Mouse (Mus musculus): Measurements from ENCODE around the gene Naxe. TPM values are rescaled to one million over a fixed set of nuclear protein-coding genes. Genes with fewer than 3 reads are reported as not detected.

Gene Naxe
- total and polyA plus RNA-seq, 2 experiments from 2014 or later, result 78.9 to 161 TPM

DNA sequence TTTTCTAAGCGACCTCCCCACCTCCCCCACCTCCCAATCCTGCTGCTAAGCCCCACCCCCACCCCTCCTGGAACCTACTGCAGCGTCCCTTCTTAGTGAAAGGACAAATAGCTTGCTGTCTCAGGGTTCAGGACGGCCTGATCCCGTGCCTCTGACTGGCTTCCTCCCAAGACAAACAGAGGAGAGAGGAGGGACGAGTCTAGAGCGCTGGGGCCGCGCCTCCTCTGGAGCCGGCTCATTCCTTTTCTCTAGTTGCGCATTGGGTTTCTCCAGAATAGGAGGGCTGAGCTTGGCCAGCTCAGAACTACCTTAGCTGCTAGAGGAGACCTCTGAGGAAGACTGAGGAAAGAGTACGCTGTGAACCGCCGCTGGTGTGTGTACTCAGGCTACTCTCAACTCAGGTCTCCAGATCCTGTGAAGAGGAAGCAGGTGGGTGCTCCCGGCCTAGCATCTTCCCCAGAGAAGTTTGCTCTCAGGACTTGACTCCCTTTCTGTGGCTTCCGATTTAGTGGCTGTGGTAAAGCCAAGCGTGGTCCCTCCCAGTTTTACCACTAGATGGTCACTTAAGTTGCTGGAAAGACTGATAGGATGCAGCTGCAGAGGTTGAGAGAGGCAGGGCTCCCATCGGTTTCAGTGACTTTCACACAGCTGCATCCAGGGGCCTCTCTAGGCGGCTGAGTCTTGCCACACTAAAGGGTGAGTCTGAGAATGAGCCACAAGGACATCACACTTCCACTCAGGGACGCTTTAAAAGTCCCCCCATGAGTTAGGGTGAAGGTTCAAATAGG is 27.5 kb downstream of the Naxe start:
- DNase-seq (no peak), ATAC-seq (no peak)
- TF ChIP-seq CTCF (IDR thresholded peaks at IDR 0.05; ENCODE audit: low read depth), result no peak
- no peaks in the 10 kb centered on the region for H3K27me3 ChIP-seq (ENCODE audit: insufficient read depth, low read length)
- H3K4me3 ChIP-seq (ENCODE audit: low read depth, low read length), result no peak overlapping the region
- H3K4me2 ChIP-seq (ENCODE audit: low read depth), result no peak overlapping the region
- WGBS, result 22% methylated on average over 19 of the region's 19 CpGs
- H3K9ac ChIP-seq, result no peak overlapping the region
- H3K9me3 ChIP-seq (ENCODE audit: low read length), result no peaks in the 10 kb centered on the region
- no peak overlapping the region for H3K27ac ChIP-seq (ENCODE audit: low read depth, low read length)
- H3K4me1 ChIP-seq (ENCODE audit: insufficient read depth), result no peaks in the 10 kb centered on the region
- H3K36me3 ChIP-seq (ENCODE audit: insufficient read depth), result no peaks in the 10 kb centered on the region

- no peaks in the 10 kb centered on the region for H3K36me3 ChIP-seq (ENCODE audit: insufficient read depth)
- no peak within 1 kb of the TSS for H3K9ac ChIP-seq
- ATAC-seq (no peak), DNase-seq (no peak)
- no peaks in the 10 kb centered on the region for H3K9me3 ChIP-seq (ENCODE audit: low read length)
- H3K4me2 ChIP-seq (ENCODE audit: low read depth), result no peak within 1 kb of the TSS
- H3K4me1 ChIP-seq (ENCODE audit: insufficient read depth), result peaks cover 4% of the 10 kb centered on the region; the same call in 1 of the 2 replicates
- H3K27ac ChIP-seq (ENCODE audit: low read depth, low read length), result no peak within 1 kb of the TSS
- 43% methylated on average over 5 of the region's 5 CpGs for WGBS
- no peak within 1 kb of the TSS for H3K4me3 ChIP-seq (ENCODE audit: low read depth, low read length)
- TF ChIP-seq CTCF (IDR thresholded peaks at IDR 0.05; ENCODE audit: low read depth), result peak; percentile 45
- peaks cover 30% of the 10 kb centered on the region for H3K27me3 ChIP-seq (ENCODE audit: insufficient read depth, low read length)
Measured at GRCm38 (mm10) chr3:88027434-88028186, 30.7 kb downstream of the Naxe start, which contains the start of gene Hapln2. Gene Hapln2 (minus strand): TSS chr3:88027583.

DNA sequence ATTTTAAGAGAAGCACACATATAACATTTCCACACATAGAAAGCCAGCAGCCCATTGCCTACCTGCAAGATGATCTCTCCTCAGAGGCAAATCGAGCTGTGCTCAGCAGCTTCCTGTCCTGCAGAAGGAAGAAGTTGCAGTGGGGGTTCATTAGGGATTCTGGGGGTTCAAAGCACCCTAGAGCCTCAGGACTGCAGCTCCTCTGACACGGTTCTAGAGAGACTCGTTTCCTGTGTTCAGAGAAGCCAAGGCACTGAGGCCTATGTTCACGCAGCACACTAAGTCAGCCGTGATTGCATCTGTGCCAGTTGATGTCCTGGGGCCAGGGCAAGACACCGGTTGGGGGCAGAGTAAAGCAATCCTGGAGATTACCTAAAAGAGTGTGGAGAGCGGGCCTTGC is 31.5 kb downstream of the Naxe start:
- 57% methylated on average over 7 of the region's 7 CpGs for WGBS
- peaks cover 4% of the 10 kb centered on the region; the same call in 1 of the 2 replicates for H3K4me1 ChIP-seq (ENCODE audit: insufficient read depth)
- H3K4me3 ChIP-seq (ENCODE audit: low read depth, low read length), result no peak overlapping the region
- no peaks in the 10 kb centered on the region for H3K36me3 ChIP-seq (ENCODE audit: insufficient read depth)
- no peak for DNase-seq
- TF ChIP-seq CTCF (IDR thresholded peaks at IDR 0.05; ENCODE audit: low read depth), result no peak
- no peak overlapping the region for H3K9ac ChIP-seq
- no peak overlapping the region for H3K4me2 ChIP-seq (ENCODE audit: low read depth)
- peaks cover 36% of the 10 kb centered on the region for H3K27me3 ChIP-seq (ENCODE audit: insufficient read depth, low read length)
- H3K9me3 ChIP-seq (ENCODE audit: low read length), result no peaks in the 10 kb centered on the region
- no peak overlapping the region for H3K27ac ChIP-seq (ENCODE audit: low read depth, low read length)
- no peak for ATAC-seq

- DNase-seq, result peak; percentile 14
- H3K4me2 ChIP-seq (ENCODE audit: low read depth), result peak overlapping the region; percentile 94
- peak; percentile 24 for TF ChIP-seq CTCF (IDR thresholded peaks at IDR 0.05; ENCODE audit: low read depth)
- peaks cover 4% of the 10 kb centered on the region; the same call in 1 of the 2 replicates for H3K4me1 ChIP-seq (ENCODE audit: insufficient read depth)
- WGBS, result under 1% methylated on average over 81 of the region's 81 CpGs
- peak; percentile 83 for ATAC-seq
- no peaks in the 10 kb centered on the region for H3K36me3 ChIP-seq (ENCODE audit: insufficient read depth)
- H3K9me3 ChIP-seq (ENCODE audit: low read length), result no peaks in the 10 kb centered on the region
- H3K4me3 ChIP-seq (ENCODE audit: low read depth, low read length), result peak overlapping the region; percentile 56
- H3K9ac ChIP-seq, result peak overlapping the region; percentile 48
- peaks cover 57% of the 10 kb centered on the region for H3K27me3 ChIP-seq (ENCODE audit: insufficient read depth, low read length)
- H3K27ac ChIP-seq (ENCODE audit: low read depth, low read length), result no peak overlapping the region
Measured at GRCm38 (mm10) chr3:88023192-88024074, 34.9 kb downstream of the Naxe start.

- peak overlapping the region; percentile 94 for H3K4me2 ChIP-seq (ENCODE audit: low read depth)
- ATAC-seq, result peak; percentile 82
- peak overlapping the region; percentile 56 for H3K4me3 ChIP-seq (ENCODE audit: low read depth, low read length)
- no peak overlapping the region for H3K27ac ChIP-seq (ENCODE audit: low read depth, low read length)
- DNase-seq, result peak; percentile 65
- H3K9me3 ChIP-seq (ENCODE audit: low read length), result no peaks in the 10 kb centered on the region
- H3K4me1 ChIP-seq (ENCODE audit: insufficient read depth), result peaks cover 4% of the 10 kb centered on the region; the same call in 1 of the 2 replicates
- H3K27me3 ChIP-seq (ENCODE audit: insufficient read depth, low read length), result peaks cover 57% of the 10 kb centered on the region
- H3K9ac ChIP-seq, result peak overlapping the region; percentile 48
- H3K36me3 ChIP-seq (ENCODE audit: insufficient read depth), result no peaks in the 10 kb centered on the region
- 3% methylated on average over 66 of the region's 66 CpGs for WGBS
- TF ChIP-seq CTCF (IDR thresholded peaks at IDR 0.05; ENCODE audit: low read depth), result no peak
Measured at GRCm38 (mm10) chr3:88022322-88023191, 35.7 kb downstream of the Naxe start.
